Comparison of ENCODE assay signal across 7 mouse cellular contexts in the genomic region with DNA sequence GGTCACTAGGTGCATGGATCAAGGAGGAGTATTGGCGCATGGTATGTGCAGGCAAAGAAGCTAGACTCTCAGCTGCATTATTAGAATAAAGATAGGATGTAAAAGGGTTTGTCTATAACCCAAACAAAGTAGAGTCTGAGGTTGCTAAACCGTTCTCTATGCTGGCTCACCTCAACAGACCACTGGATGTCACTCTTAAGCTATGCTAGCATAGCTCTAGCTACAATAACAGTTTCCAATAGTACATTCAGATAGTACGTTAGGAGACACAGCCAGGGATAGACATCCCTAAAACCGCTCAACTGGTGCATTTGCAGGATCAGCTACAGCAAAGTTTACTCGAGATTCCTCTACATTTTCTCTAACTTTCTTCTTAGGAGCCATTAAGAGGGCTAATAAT. TPM values are rescaled to one million over a fixed set of nuclear protein-coding genes. Genes with fewer than 3 reads are reported as not detected.
DNase-seq lines count a peak whose midpoint lies in the region; ATAC-seq and TF ChIP-seq lines count a peak whose summit lies in the region.

No protein-coding gene starts in this region.

- no peaks in the 10 kb centered on the region for H3K9me3 ChIP-seq in CH12.LX (replicated peaks; ENCODE audit: low read length)
- no peaks in the 10 kb centered on the region for H3K9me3 ChIP-seq in stomach, embryonic 15.5 days

- no peak for ATAC-seq in Patski
- peak; percentile 66; the same call in 1 of the 2 replicates for ATAC-seq in stomach, embryonic 15.5 days (ENCODE audit: insufficient read depth, low FRiP score, low read depth)

- no peak overlapping the region for H3K4me2 ChIP-seq in CH12.LX (ENCODE audit: insufficient read depth, low read depth, poor library complexity, severe bottlenecking)
- H3K4me2 ChIP-seq in stomach, embryonic 15.5 days = no peak overlapping the region

- peak; percentile 90 to 97 for TF ChIP-seq CTCF in CH12.LX (conservative IDR thresholded peaks at IDR 0.05 in 1 of 2, IDR thresholded peaks at IDR 0.05 in 1 of 2; ENCODE audit: low read depth in 2 of 2, low read length in 2 of 2)
- peak; percentile 60 for TF ChIP-seq CTCF in Patski (IDR thresholded peaks at IDR 0.05)

- peak; percentile 21 for DNase-seq in heart, postnatal 4 days
- no peak for DNase-seq in heart, adult 9 months (ENCODE audit: low spot score in 2 of 2)
- peak; percentile 69 for DNase-seq in CH12.LX (ENCODE audit: extremely low read depth)
- no peak for DNase-seq in Patski (ENCODE audit: low read depth, low spot score)
- peak; percentile 49 for DNase-seq in layer of hippocampus, adult 9-11 months
- DNase-seq in ovary, postnatal 36 days (ENCODE audit: low spot score) = no peak

- no peak for TF ChIP-seq EP300 in CH12.LX (IDR thresholded peaks at IDR 0.05; ENCODE audit: low read length)

- TF ChIP-seq POLR2A in CH12.LX (IDR thresholded peaks at IDR 0.05; ENCODE audit: low read depth, low read length) = no peak

- CTCF ChIA-PET in Patski (lab: Charles Lee) = interaction anchor here (0.9 to 1.1 kb wide), 2 partner anchors 32 to 526 kb away, joined by 3 to 5 read pairs; no protein-coding TSS in a partner anchor

- no peak overlapping the region for H3K9ac ChIP-seq in CH12.LX (ENCODE audit: insufficient read depth, low read depth)
- no peak overlapping the region for H3K9ac ChIP-seq in stomach, embryonic 15.5 days

- H3K4me1 ChIP-seq in CH12.LX (ENCODE audit: control insufficient read depth in 1 of 2, insufficient read depth in 2 of 2) = peaks cover 8 to 49% of the 10 kb centered on the region in 2 experiments
- no peaks in the 10 kb centered on the region for H3K4me1 ChIP-seq in stomach, embryonic 15.5 days

- peak; percentile 100 for TF ChIP-seq RAD21 in CH12.LX (IDR thresholded peaks at IDR 0.05; ENCODE audit: low read depth, low read length)

- H3K79me2 ChIP-seq in CH12.LX (replicated peaks; ENCODE audit: control insufficient read depth, extremely low read depth, insufficient read depth, poor library complexity, severe bottlenecking) = no peaks in the 10 kb centered on the region

- no peak overlapping the region for H3K4me3 ChIP-seq in CH12.LX (replicated peaks in 1 of 3; ENCODE audit: low read depth in 2 of 3, low read length in 2 of 3, poor library complexity in 1 of 3)
- no peak overlapping the region for H3K4me3 ChIP-seq in stomach, embryonic 15.5 days (replicated peaks)

- in situ Hi-C loops in CH12.LX (cut with MboI; ENCODE audit: low pct_ligation_motif_present, low pct_unique_long_range_greater_than_20kb, low sequenced_read_pairs) (loop anchor here (5.0 to 25.0 kb wide), 3 partner anchors 206 to 806 kb away; no protein-coding TSS in a partner anchor), Patski (cut with MboI; ENCODE audit: low pct_unique_long_range_greater_than_20kb) (loop anchor here (10.0 kb wide), 1 partner anchor 533 kb away; no protein-coding TSS in a partner anchor)

- dilution Hi-C loops in CH12.LX (cut with MboI; ENCODE audit: extremely low pct_ligation_motif_present, extremely low pct_unique_long_range_greater_than_20kb, low sequenced_read_pairs) = no loop called here

- POLR2A ChIA-PET in Patski (lab: Charles Lee) = no interaction called here

- 30% methylated on average over 5 of the region's 5 CpGs for WGBS in stomach, embryonic 15.5 days

- no peak overlapping the region for H3K27ac ChIP-seq in CH12.LX (ENCODE audit: insufficient read depth, low read depth)
- H3K27ac ChIP-seq in stomach, embryonic 15.5 days = no peak overlapping the region

- H3K27me3 ChIP-seq in CH12.LX (replicated peaks) (no peaks in the 10 kb centered on the region), Patski (peaks cover 7% of the 10 kb centered on the region)
- H3K27me3 ChIP-seq in stomach, embryonic 15.5 days (replicated peaks) = no peaks in the 10 kb centered on the region

- no peaks in the 10 kb centered on the region for H3K36me3 ChIP-seq in CH12.LX (replicated peaks in 1 of 2; ENCODE audit: control insufficient read depth in 1 of 2, insufficient read depth in 1 of 2, low read length in 1 of 2)
- no peaks in the 10 kb centered on the region for H3K36me3 ChIP-seq in stomach, embryonic 15.5 days

TF ChIP-seq in CH12.LX, 34 proteins besides CTCF, POLR2A, EP300 and RAD21:
- TF ChIP-seq MYC (IDR thresholded peaks at IDR 0.05; ENCODE audit: low read depth, low read length) = 0 out of 2 replicates have a peak, but pooled peaks have one; percentile 54
- TF ChIP-seq IRF4 (IDR thresholded peaks at IDR 0.05; ENCODE audit: low read depth, low read length) = peak; percentile 42
- no peak for TF ChIP-seq E2F4 (IDR thresholded peaks at IDR 0.05; ENCODE audit: insufficient replicate concordance, low read depth, low read length)
- no peak for TF ChIP-seq USF2 (conservative IDR thresholded peaks at IDR 0.05; ENCODE audit: low read depth, low read length)
- peak; percentile 44; the same call in 1 of the 2 replicates for TF ChIP-seq NELFE (IDR thresholded peaks at IDR 0.05; ENCODE audit: low read depth, low read length)
- TF ChIP-seq BHLHE40 (IDR thresholded peaks at IDR 0.05; ENCODE audit: low read depth, low read length) = no peak
- TF ChIP-seq SMC3 (IDR thresholded peaks at IDR 0.05; ENCODE audit: low read depth, low read length) = peak; percentile 97
- peak; percentile 55; the same call in 1 of the 2 replicates for TF ChIP-seq JUND (conservative IDR thresholded peaks at IDR 0.05; ENCODE audit: low read depth, low read length)
- TF ChIP-seq NRF1 (IDR thresholded peaks at IDR 0.05; ENCODE audit: low read depth, low read length) = 0 out of 2 replicates have a peak, but pooled peaks have one; percentile 16
- no peak for TF ChIP-seq RCOR1 (conservative IDR thresholded peaks at IDR 0.05; ENCODE audit: low read depth, low read length)
- TF ChIP-seq MEF2A (IDR thresholded peaks at IDR 0.05; ENCODE audit: borderline replicate concordance, low read depth, low read length) = peak; percentile 23; the same call in 1 of the 2 replicates
- peak; percentile 95 for TF ChIP-seq ZC3H11A (IDR thresholded peaks at IDR 0.05; ENCODE audit: low read depth, low read length)
- TF ChIP-seq MAX (IDR thresholded peaks at IDR 0.05; ENCODE audit: low read length) = no peak
- TF ChIP-seq SIN3A (IDR thresholded peaks at IDR 0.05; ENCODE audit: low read length) = peak; percentile 55; the same call in 1 of the 2 replicates

RNA-seq across cellular contexts. Expression of a gene that starts 48.1 kb away (rescaled TPM):
- 10 to 100 TPM; 10.7 to 13.0 TPM for total RNA-seq in heart, postnatal 4 days (2021)
- total RNA-seq in CH12.LX (2012; rRNA removed) (45.2 and 56.1 TPM in 2 replicates), CH12.LX (2014; rRNA removed) (72.8 and 77.1 TPM in 2 replicates)
- polyA plus RNA-seq in CH12.LX (2012; ENCODE audit: insufficient read length, low read depth) (61.1 and 68.0 TPM in 2 replicates), Patski (2021) (11.5 TPM)
- polyA plus RNA-seq in stomach, embryonic 15.5 days (2015; fragmentation: Nextera tagmentation; extraction: Ambion mirVana) = 17.8 and 20.0 TPM in 2 replicates

Comparison
In these comparisons a context has a peak if more than half of its experiments do, and no peak if none do; other contexts are left out.
1. DNase-seq: peak in heart, postnatal 4 days (single experiment), CH12.LX (single experiment) and layer of hippocampus, adult 9-11 months (single experiment); none in heart, adult 9 months (0 of 2), Patski (single experiment) and ovary, postnatal 36 days (single experiment).